Mouse (Mus musculus): ENCODE measurements at regions not wholly inside any gene's neighbourhood (a gene's known extent, or its start where the extent isn't known, plus 50 kb on each side); places are given as distances from the start of the nearest gene placed in this dataset.

- no peak for TF ChIP-seq CTCF (IDR thresholded peaks at IDR 0.05; ENCODE audit: low read depth)
- Histone ChIP-seq H3K36me3 (ENCODE audit: insufficient read depth) (no peaks in the 10 kb centered on the region), H3K4me2 (no peak overlapping the region), H3K9ac (no peak overlapping the region), H3K4me3 (ENCODE audit: low read depth, low read length) (no peak overlapping the region), H3K27me3 (ENCODE audit: insufficient read depth, low read length) (no peaks in the 10 kb centered on the region), H3K27ac (ENCODE audit: low read depth) (no peak overlapping the region), H3K9me3 (ENCODE audit: low read depth, low read length) (no peaks in the 10 kb centered on the region), H3K4me1 (ENCODE audit: insufficient read depth) (no peaks in the 10 kb centered on the region)
- DNase-seq = no peak
- ATAC-seq (ENCODE audit: insufficient read depth) = no peak
- WGBS = 76% methylated on average over 2 of the region's 2 CpGs
Measured at GRCm38 (mm10) chr5:63468526-63469268, 180.2 kb upstream of the Nwd2 start.

DNA sequence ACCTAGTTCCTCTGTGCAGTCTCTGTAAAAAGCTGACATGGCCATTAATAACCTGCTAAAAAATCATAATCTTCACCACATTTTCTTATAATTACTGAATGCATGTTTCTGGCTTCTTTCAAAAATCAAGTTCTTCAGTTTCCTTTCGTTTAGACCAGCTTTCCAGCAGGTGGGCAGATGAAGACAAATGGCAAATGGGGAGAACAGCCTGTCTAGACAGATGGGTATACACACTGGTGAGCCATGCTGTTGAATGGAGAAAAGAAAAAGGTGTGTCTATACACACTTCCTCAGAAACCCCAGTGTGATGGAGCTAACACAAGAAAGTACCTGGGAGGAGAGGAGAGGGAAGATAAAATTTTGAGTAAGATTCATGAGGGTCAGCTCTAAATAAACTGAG, 179.2 kb upstream of the Nwd2 start:
- Histone ChIP-seq H3K4me3 (ENCODE audit: low read depth, low read length) (no peak overlapping the region), H3K4me2 (no peak overlapping the region), H3K27me3 (ENCODE audit: insufficient read depth, low read length) (no peaks in the 10 kb centered on the region), H3K4me1 (ENCODE audit: insufficient read depth) (no peaks in the 10 kb centered on the region), H3K9ac (no peak overlapping the region), H3K36me3 (ENCODE audit: insufficient read depth) (no peaks in the 10 kb centered on the region), H3K9me3 (ENCODE audit: low read depth, low read length) (no peaks in the 10 kb centered on the region), H3K27ac (ENCODE audit: low read depth) (no peak overlapping the region)
- ATAC-seq (ENCODE audit: insufficient read depth) (no peak), DNase-seq (no peak)
- no peak for TF ChIP-seq CTCF (IDR thresholded peaks at IDR 0.05; ENCODE audit: low read depth)
- 40% methylated on average over 1 of the region's 1 CpGs for WGBS

GRCm38 (mm10) chr5:63473163-63473562, 175.7 kb upstream of the Nwd2 start:
- Histone ChIP-seq H3K9ac (no peak overlapping the region), H3K27ac (ENCODE audit: low read depth) (no peak overlapping the region), H3K4me1 (ENCODE audit: insufficient read depth) (no peaks in the 10 kb centered on the region), H3K27me3 (ENCODE audit: insufficient read depth, low read length) (no peaks in the 10 kb centered on the region), H3K36me3 (ENCODE audit: insufficient read depth) (no peaks in the 10 kb centered on the region), H3K4me2 (no peak overlapping the region), H3K9me3 (ENCODE audit: low read depth, low read length) (no peaks in the 10 kb centered on the region), H3K4me3 (ENCODE audit: low read depth, low read length) (no peak overlapping the region)
- WGBS = 73% methylated on average over 3 of the region's 3 CpGs
- DNase-seq (peak; percentile 16), ATAC-seq (ENCODE audit: insufficient read depth) (no peak)
- peak; percentile 32 for TF ChIP-seq CTCF (IDR thresholded peaks at IDR 0.05; ENCODE audit: low read depth)

DNA sequence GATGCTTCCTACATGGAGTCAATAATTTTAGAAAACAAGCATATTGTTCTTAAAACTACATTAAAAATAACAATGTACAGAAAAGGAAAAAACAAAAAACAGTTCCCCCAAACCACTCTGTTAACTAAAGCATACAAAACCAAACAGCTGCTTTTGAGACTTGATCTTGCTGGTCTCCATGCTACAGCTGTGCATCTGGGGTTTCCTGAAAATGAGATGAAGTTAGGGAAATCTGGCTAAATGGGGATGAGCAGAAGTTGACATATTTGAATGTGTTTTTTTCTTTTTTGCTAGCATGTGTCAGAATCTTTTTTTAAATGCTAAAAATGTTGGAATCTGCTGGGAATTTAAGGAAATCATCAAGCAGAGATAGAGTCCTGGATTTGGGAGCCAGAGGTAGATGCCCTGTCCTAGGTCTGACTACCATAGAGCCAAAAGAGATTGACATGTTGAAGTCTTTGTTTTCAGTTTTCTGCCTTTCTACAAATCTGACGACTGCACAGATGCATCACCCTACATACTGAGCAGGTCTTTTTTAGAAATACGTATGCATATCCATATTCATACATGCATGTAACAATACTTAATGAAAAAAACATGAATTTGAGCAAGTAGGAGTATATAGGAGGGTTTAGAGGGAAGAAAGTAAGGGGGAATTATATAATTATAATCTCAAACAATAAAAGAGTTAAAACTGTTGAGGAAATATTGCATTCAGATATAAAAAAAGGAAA, 172.5 kb upstream of the Nwd2 start:
- no peaks in the 10 kb centered on the region for H3K36me3 ChIP-seq (ENCODE audit: insufficient read depth)
- no peak overlapping the region for H3K27ac ChIP-seq (ENCODE audit: low read depth)
- H3K4me3 ChIP-seq (ENCODE audit: low read depth, low read length) = no peak overlapping the region
- ATAC-seq (ENCODE audit: insufficient read depth) (no peak), DNase-seq (no peak)
- no peak overlapping the region for H3K9ac ChIP-seq
- no peaks in the 10 kb centered on the region for H3K9me3 ChIP-seq (ENCODE audit: low read depth, low read length)
- 68% methylated on average over 2 of the region's 2 CpGs for WGBS
- no peaks in the 10 kb centered on the region for H3K4me1 ChIP-seq (ENCODE audit: insufficient read depth)
- no peaks in the 10 kb centered on the region for H3K27me3 ChIP-seq (ENCODE audit: insufficient read depth, low read length)
- no peak for TF ChIP-seq CTCF (IDR thresholded peaks at IDR 0.05; ENCODE audit: low read depth)
- H3K4me2 ChIP-seq = no peak overlapping the region

DNA sequence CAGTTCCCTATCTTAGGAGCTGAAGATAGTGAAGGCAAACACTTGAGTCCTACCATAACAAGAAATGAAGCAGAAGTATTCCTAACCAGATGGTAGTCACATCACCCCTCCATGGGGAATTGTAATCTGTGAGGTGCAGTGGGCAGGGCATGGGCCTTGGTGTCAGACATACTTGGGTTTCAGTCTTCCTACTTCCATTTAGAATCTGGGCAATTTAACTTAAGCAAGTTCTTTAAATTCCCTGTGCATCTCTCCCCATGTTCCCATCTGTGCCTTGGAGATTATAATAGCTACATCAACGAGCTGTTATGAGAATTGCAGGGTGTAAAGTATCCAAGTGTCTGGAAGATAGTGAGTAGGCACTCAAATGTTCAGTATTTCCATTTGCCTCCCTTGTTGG, 149.9 kb upstream of the Nwd2 start:
- no peak for TF ChIP-seq CTCF (IDR thresholded peaks at IDR 0.05; ENCODE audit: low read depth)
- Histone ChIP-seq H3K27me3 (ENCODE audit: insufficient read depth, low read length) (no peaks in the 10 kb centered on the region), H3K36me3 (ENCODE audit: insufficient read depth) (no peaks in the 10 kb centered on the region), H3K9me3 (ENCODE audit: low read depth, low read length) (no peaks in the 10 kb centered on the region), H3K27ac (ENCODE audit: low read depth) (no peak overlapping the region), H3K4me3 (ENCODE audit: low read depth, low read length) (no peak overlapping the region), H3K4me2 (no peak overlapping the region), H3K9ac (no peak overlapping the region), H3K4me1 (ENCODE audit: insufficient read depth) (no peaks in the 10 kb centered on the region)
- DNase-seq = no peak
- WGBS = 35% methylated on average over 1 of the region's 1 CpGs
- no peak for ATAC-seq (ENCODE audit: insufficient read depth)

DNA sequence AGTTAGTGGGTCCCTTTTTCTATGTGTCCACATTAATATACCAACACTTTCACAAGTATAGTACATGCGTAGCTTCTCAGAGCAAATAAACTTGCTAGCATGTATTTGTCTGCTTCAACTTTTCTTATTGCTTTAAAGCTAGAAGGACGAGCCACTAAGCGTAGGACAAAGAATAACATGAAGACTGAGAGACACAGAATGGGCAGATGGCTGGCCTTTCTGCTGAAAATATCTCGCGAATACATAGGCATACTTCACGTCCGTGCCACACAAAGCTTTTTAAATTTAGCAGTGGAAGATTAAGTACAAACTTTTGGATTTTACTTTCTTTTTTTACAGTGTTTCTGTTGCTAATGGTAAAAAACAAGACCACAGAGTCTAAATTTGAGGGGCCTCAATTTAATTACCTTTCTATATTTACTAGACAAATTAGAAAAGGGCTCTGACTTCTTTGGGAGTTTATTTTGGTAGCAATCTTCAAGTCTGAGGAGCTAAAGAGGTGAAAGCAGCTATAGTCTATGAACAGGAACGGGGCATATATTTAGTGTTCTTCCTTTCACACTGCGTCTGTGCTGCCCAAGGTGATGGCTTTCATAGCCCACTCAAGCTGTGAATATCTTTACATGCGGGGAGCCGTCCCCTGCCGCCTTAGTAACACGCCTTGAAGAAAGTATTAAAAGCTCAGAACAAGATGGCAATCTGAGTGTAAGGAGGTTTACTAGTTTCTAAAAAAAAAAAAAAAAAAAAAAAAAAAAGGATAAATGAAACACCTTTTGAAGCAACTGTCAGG, 145.7 kb upstream of the Nwd2 start:
- H3K9ac ChIP-seq = no peak overlapping the region
- H3K27ac ChIP-seq (ENCODE audit: low read depth) = no peak overlapping the region
- H3K4me3 ChIP-seq (ENCODE audit: low read depth, low read length) = no peak overlapping the region
- no peak for ATAC-seq (ENCODE audit: insufficient read depth)
- no peaks in the 10 kb centered on the region for H3K4me1 ChIP-seq (ENCODE audit: insufficient read depth)
- H3K36me3 ChIP-seq (ENCODE audit: insufficient read depth) = no peaks in the 10 kb centered on the region
- WGBS = 85% methylated on average over 13 of the region's 13 CpGs
- no peak overlapping the region for H3K4me2 ChIP-seq
- DNase-seq = no peak
- no peaks in the 10 kb centered on the region for H3K27me3 ChIP-seq (ENCODE audit: insufficient read depth, low read length)
- H3K9me3 ChIP-seq (ENCODE audit: low read depth, low read length) = no peaks in the 10 kb centered on the region
- TF ChIP-seq CTCF (IDR thresholded peaks at IDR 0.05; ENCODE audit: low read depth) = no peak

DNA sequence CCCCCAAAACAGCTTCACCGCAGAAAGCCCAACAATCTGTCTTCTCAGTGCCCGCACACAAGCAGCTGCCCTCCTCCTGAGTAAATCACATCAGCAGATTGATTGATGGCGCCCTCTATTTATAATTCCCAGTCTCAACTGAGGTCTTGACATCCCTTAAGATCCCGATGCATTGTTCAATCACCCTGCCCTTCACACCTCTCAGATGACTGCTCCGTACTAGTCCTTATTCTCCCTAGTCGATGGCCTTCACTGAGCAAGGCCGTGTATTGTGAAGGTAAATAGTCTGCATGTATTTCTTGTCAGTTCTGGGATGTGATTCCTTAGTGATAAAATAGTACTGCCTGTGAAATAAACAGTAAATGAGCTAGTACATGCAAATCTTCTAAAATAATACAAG, 114.7 kb upstream of the Nwd2 start:
- Histone ChIP-seq H3K27me3 (ENCODE audit: insufficient read depth, low read length) (no peaks in the 10 kb centered on the region), H3K9ac (no peak overlapping the region), H3K9me3 (ENCODE audit: low read depth, low read length) (no peaks in the 10 kb centered on the region), H3K4me2 (no peak overlapping the region), H3K4me3 (ENCODE audit: low read depth, low read length) (no peak overlapping the region), H3K36me3 (ENCODE audit: insufficient read depth) (no peaks in the 10 kb centered on the region), H3K4me1 (ENCODE audit: insufficient read depth) (no peaks in the 10 kb centered on the region), H3K27ac (ENCODE audit: low read depth) (no peak overlapping the region)
- ATAC-seq (ENCODE audit: insufficient read depth) = no peak
- DNase-seq = no peak
- 17% methylated on average over 7 of the region's 7 CpGs for WGBS
- TF ChIP-seq CTCF (IDR thresholded peaks at IDR 0.05; ENCODE audit: low read depth) = no peak
